Mouse (Mus musculus): ENCODE data around the gene Zfp74.

- no peak for TF ChIP-seq MAFK (IDR thresholded peaks at IDR 0.05; ENCODE audit: insufficient read depth, low read depth, low read length)
- TF ChIP-seq HCFC1 (IDR thresholded peaks at IDR 0.05; ENCODE audit: borderline replicate concordance, insufficient read depth, low read length), result no peak
- 0 out of 2 replicates have a peak, but pooled peaks have one; percentile 10 for TF ChIP-seq ZC3H11A (IDR thresholded peaks at IDR 0.05; ENCODE audit: borderline replicate concordance, low read depth, low read length)
- 0 out of 2 replicates have a peak, but pooled peaks have one; percentile 19 for TF ChIP-seq ZNF384 (IDR thresholded peaks at IDR 0.05; ENCODE audit: low read depth, low read length)
Observed at GRCm38 (mm10) chr7:29959004-29959403, 5.1 kb upstream of the Zfp74 start.

Data from ES-E14 (cell line).